Mouse (Mus musculus) liver, embryonic 11.5 days (tissue): ENCODE results near the gene Olfr686. TPM values are rescaled to one million over a fixed set of nuclear protein-coding genes. Genes with fewer than 3 reads are reported as not detected.

Experiments
- ATAC-seq: fragments of 200-750 bp; cut with Nextera tagmentation; replicated peaks from 2 replicates; pipeline ENCODE4 v1.8.0; 2017; ENCODE audit warnings: moderate number of reproducible peaks, mild to moderate bottlenecking, moderate TSS enrichment, moderate library complexity; ENCODE audit not compliant: low FRiP score
- DNase-seq: peaks from one replicate; pipeline ENCODE4 v3.0.0-alpha.2; 2017; ENCODE audit warnings: low spot score
- H3K27ac ChIP-seq: fragments of 300-500 bp; sonication (generic); 2 replicates; pipeline ENCODE4 v1.5.1; 2014; ENCODE audit warnings: mild to moderate bottlenecking, low read depth, low read length, control low read depth
- H3K27me3 ChIP-seq: fragments of 300-500 bp; sonication (generic); replicated peaks from 2 replicates; pipeline ENCODE4 v1.6.1; 2014; ENCODE audit warnings: low read length, mixed read lengths; ENCODE audit not compliant: control insufficient read depth, insufficient read depth
- H3K36me3 ChIP-seq: fragments of 300-500 bp; sonication (generic); 2 replicates; pipeline ENCODE4 v1.6.1; 2014; ENCODE audit warnings: mild to moderate bottlenecking, low read length, moderate library complexity, mixed read lengths; ENCODE audit not compliant: control insufficient read depth, insufficient read depth
- H3K4me1 ChIP-seq: fragments of 300-500 bp; sonication (generic); replicated peaks from 2 replicates; pipeline ENCODE4 v1.6.1; 2014; ENCODE audit warnings: low read length, mixed read lengths; ENCODE audit not compliant: control insufficient read depth, insufficient read depth
- H3K4me2 ChIP-seq: fragments of 300-500 bp; sonication (generic); 2 replicates; pipeline ENCODE4 v1.6.1; 2014; ENCODE audit warnings: mild to moderate bottlenecking, control low read depth, moderate library complexity
- H3K4me3 ChIP-seq: fragments of 300-500 bp; sonication (generic); 2 replicates; pipeline ENCODE4 v1.5.1; 2014; ENCODE audit warnings: low read depth, low read length, control low read depth
- H3K9ac ChIP-seq: fragments of 300-500 bp; sonication (generic); 2 replicates; pipeline ENCODE4 v1.6.1; 2014; ENCODE audit warnings: low read depth, low read length, control low read depth
- H3K9me3 ChIP-seq: fragments of 300-500 bp; sonication (generic); 2 replicates; pipeline ENCODE4 v1.6.1; 2016; ENCODE audit warnings: low read length, inconsistent platforms, mixed read lengths; ENCODE audit not compliant: control insufficient read depth
- WGBS: fragments of 180-500 bp; shearing (Covaris S2); extraction: QIAGEN DNeasy Blood & Tissue Kit; methylation state at CpG from one replicate; pipeline ENCODE4 v1.1.7; 2014; 5-methylcytosine and 5-hydroxymethylcytosine counted together
- polyA plus RNA-seq: library from polyadenylated mRNA; unstranded; fragments of >200 nt; fragmentation: Nextera tagmentation; extraction: Ambion mirVana; gene quantifications from 2 replicates; pipeline ENCODE4 v1.2.1, GENCODE M21; 2014

Gene Olfr686
- polyA plus RNA-seq: not detected in 2 replicates

GRCm38 (mm10) chr7:105207385-105207784 lies at the start of gene Olfr686:
Olfr686 (minus strand) TSS chr7:105207485.
- no peak within 1 kb of the TSS for H3K9ac ChIP-seq

DNA sequence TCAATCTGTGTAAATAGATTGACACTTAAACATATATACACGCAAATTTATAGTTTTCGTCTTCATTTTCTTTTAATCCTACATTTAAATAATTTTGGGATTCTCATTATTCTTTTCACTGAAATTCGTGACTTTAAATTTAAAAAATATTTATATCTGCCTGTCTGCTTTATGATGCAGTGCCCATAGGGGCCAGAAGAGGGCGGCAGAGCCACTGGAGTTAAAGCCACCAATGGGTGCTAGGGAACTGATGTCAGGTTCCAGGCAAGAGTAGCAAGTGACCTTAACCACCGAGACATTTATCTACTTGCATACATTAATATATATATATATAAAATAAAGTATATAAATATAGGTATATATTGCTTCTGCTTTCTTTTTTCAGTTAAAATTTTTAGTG lies 49.4 kb upstream of the Olfr686 start:
- ATAC-seq: no peak
- Histone ChIP-seq H3K27ac (no peak overlapping the region), H3K27me3 (no peaks in the 10 kb centered on the region), H3K4me3 (no peak overlapping the region), H3K4me2 (no peak overlapping the region), H3K4me1 (no peaks in the 10 kb centered on the region), H3K9me3 (no peaks in the 10 kb centered on the region), H3K9ac (no peak overlapping the region), H3K36me3 (no peaks in the 10 kb centered on the region)
- DNase-seq: no peak
- WGBS: 55% methylated on average over 5 of the region's 5 CpGs

More at GRCm38 (mm10) chr7:105207385-105207784, at the start of gene Olfr686:
- Histone ChIP-seq H3K4me1 (no peaks in the 10 kb centered on the region), H3K4me3 (no peak within 1 kb of the TSS), H3K27ac (no peak within 1 kb of the TSS), H3K4me2 (no peak within 1 kb of the TSS), H3K27me3 (no peaks in the 10 kb centered on the region), H3K36me3 (no peaks in the 10 kb centered on the region), H3K9me3 (no peaks in the 10 kb centered on the region)
- DNase-seq (no peak), ATAC-seq (no peak)

GRCm38 (mm10) chr7:105248197-105248596 lies 40.9 kb upstream of the Olfr686 start:
- Histone ChIP-seq H3K36me3 (no peaks in the 10 kb centered on the region), H3K4me3 (no peak overlapping the region), H3K9ac (no peak overlapping the region), H3K9me3 (no peaks in the 10 kb centered on the region), H3K27me3 (no peaks in the 10 kb centered on the region), H3K27ac (no peak overlapping the region), H3K4me2 (no peak overlapping the region), H3K4me1 (no peaks in the 10 kb centered on the region)
- no peak for ATAC-seq
- no peak for DNase-seq
- WGBS: 55% methylated on average over 1 of the region's 1 CpGs

- H3K27ac ChIP-seq: no peak overlapping the region
- ATAC-seq: no peak
- H3K36me3 ChIP-seq: no peaks in the 10 kb centered on the region
- no peak overlapping the region for H3K4me2 ChIP-seq
- 83% methylated on average over 3 of the region's 3 CpGs for WGBS
- H3K9me3 ChIP-seq: no peaks in the 10 kb centered on the region
- no peak overlapping the region for H3K9ac ChIP-seq
- DNase-seq: no peak
- H3K27me3 ChIP-seq: no peaks in the 10 kb centered on the region
- no peak overlapping the region for H3K4me3 ChIP-seq
- H3K4me1 ChIP-seq: no peaks in the 10 kb centered on the region
These were observed 40.4 kb upstream of the Olfr686 start for GRCm38 (mm10) chr7:105247671-105248070.

DNA sequence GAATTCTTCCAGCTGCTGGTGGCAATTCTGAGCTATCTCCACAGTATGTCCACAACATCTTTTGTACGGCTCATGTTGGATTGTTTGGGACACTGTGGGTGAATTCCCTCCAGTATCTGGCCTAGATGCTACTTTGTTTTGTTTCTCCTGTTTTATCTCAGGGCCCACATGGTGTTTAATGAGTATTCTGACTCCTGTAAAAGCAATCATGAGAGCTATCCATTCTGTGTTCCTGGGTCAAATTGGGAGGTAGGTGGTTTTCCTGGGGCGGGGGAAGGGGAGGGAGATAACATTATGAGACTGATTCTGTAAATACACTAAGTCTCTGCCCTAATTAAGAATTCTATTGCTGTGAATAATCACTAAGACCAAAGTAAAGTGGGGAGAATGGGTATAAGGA lies 22.1 kb upstream of the Olfr686 start:
- H3K27me3 ChIP-seq: no peaks in the 10 kb centered on the region
- no peak overlapping the region for H3K4me3 ChIP-seq
- no peaks in the 10 kb centered on the region for H3K4me1 ChIP-seq
- H3K9me3 ChIP-seq: no peaks in the 10 kb centered on the region
- no peak overlapping the region for H3K4me2 ChIP-seq
- WGBS: 73% methylated on average over 2 of the region's 2 CpGs
- ATAC-seq: no peak
- no peak overlapping the region for H3K27ac ChIP-seq
- no peaks in the 10 kb centered on the region for H3K36me3 ChIP-seq
- H3K9ac ChIP-seq: no peak overlapping the region
- DNase-seq: no peak

GRCm38 (mm10) chr7:105228138-105228537 lies 20.9 kb upstream of the Olfr686 start:
- ATAC-seq (peak; percentile 30; the same call in 1 of the 2 replicates), DNase-seq (no peak)
- Histone ChIP-seq H3K9ac (no peak overlapping the region), H3K4me1 (no peaks in the 10 kb centered on the region), H3K27me3 (no peaks in the 10 kb centered on the region), H3K4me3 (no peak overlapping the region), H3K4me2 (no peak overlapping the region), H3K27ac (no peak overlapping the region), H3K9me3 (no peaks in the 10 kb centered on the region), H3K36me3 (no peaks in the 10 kb centered on the region)
- 67% methylated on average over 1 of the region's 1 CpGs for WGBS

GRCm38 (mm10) chr7:105226703-105227102 lies 19.4 kb upstream of the Olfr686 start:
- Histone ChIP-seq H3K9ac (no peak overlapping the region), H3K36me3 (no peaks in the 10 kb centered on the region), H3K9me3 (no peaks in the 10 kb centered on the region), H3K27me3 (no peaks in the 10 kb centered on the region), H3K4me2 (no peak overlapping the region), H3K27ac (no peak overlapping the region), H3K4me3 (no peak overlapping the region), H3K4me1 (no peaks in the 10 kb centered on the region)
- DNase-seq (no peak), ATAC-seq (peak; percentile 80)

DNA sequence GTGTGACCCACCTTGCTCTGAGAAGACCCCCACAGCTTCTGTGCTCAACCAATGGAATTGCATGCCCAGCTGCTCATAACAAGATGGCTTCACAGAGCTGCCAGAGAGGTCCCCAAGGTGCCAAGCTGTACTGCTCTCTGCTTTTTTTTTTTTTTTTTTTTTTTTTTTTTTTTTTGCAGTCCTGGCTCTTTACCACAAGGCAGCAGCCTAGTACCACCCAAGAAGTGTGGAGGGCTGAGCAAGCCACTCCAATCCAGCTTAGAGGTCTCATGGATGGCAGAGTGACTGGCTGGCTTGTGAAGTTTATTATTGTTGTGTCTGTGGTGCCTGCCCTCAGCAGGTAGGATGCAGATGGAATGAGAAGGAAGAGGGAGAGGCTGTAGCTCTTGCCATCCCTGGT lies 18.8 kb upstream of the Olfr686 start:
- no peak overlapping the region for H3K4me2 ChIP-seq
- H3K27ac ChIP-seq: no peak overlapping the region
- no peak overlapping the region for H3K9ac ChIP-seq
- no peaks in the 10 kb centered on the region for H3K36me3 ChIP-seq
- no peaks in the 10 kb centered on the region for H3K9me3 ChIP-seq
- ATAC-seq: peak; percentile 59; the same call in 1 of the 2 replicates
- no peaks in the 10 kb centered on the region for H3K27me3 ChIP-seq
- no peak overlapping the region for H3K4me3 ChIP-seq
- H3K4me1 ChIP-seq: no peaks in the 10 kb centered on the region
- DNase-seq: no peak

GRCm38 (mm10) chr7:105218281-105218680 lies 11.0 kb upstream of the Olfr686 start:
- H3K9me3 ChIP-seq: no peaks in the 10 kb centered on the region
- no peak overlapping the region for H3K27ac ChIP-seq
- DNase-seq (no peak), ATAC-seq (no peak)
- WGBS: 72% methylated on average over 4 of the region's 4 CpGs
- no peak overlapping the region for H3K4me3 ChIP-seq
- H3K36me3 ChIP-seq: no peaks in the 10 kb centered on the region
- no peaks in the 10 kb centered on the region for H3K4me1 ChIP-seq
- H3K27me3 ChIP-seq: no peaks in the 10 kb centered on the region
- no peak overlapping the region for H3K4me2 ChIP-seq
- no peak overlapping the region for H3K9ac ChIP-seq
